Mouse (Mus musculus) heart, embryonic 14.5 days (tissue): ENCODE measurements at regions not wholly inside any gene's neighbourhood (a gene's known extent, or its start where the extent isn't known, plus 50 kb on each side); places are given as distances from the start of the nearest gene placed in this dataset.

ENCODE experiments used
- ATAC-seq: fragments of 200-750 bp; cut with Nextera tagmentation; 2 replicates; pipeline ENCODE4 v1.8.0; 2017; ENCODE audit warnings: low read depth, moderate TSS enrichment; ENCODE audit not compliant: insufficient number of reproducible peaks, insufficient read depth, low FRiP score
- H3K27ac ChIP-seq, 2 experiments: fragments of 200-500 bp in 1 of 2; fragments of 300-500 bp in 1 of 2; sonication (generic) in 1 of 2; replicated peaks in 1 of 2; 2 replicates each; pipeline ENCODE4 v1.5.1; 2012 to 2014; ENCODE audit warnings: low read depth in 2 of 2, low read length in 2 of 2, control low read depth in 1 of 2, mild to moderate bottlenecking in 1 of 2, mixed read lengths in 1 of 2; ENCODE audit not compliant: control insufficient read depth in 1 of 2, insufficient read depth in 1 of 2
- H3K27me3 ChIP-seq: fragments of 300-500 bp; sonication (generic); 2 replicates; pipeline ENCODE4 v1.6.1; 2014; ENCODE audit warnings: mild to moderate bottlenecking, low read length, control low read depth; ENCODE audit not compliant: control insufficient read depth, insufficient read depth
- H3K36me3 ChIP-seq: fragments of 300-500 bp; sonication (generic); 2 replicates; pipeline ENCODE4 v1.6.1; 2014; ENCODE audit warnings: mild to moderate bottlenecking, control low read depth, low read length, mixed read lengths; ENCODE audit not compliant: control insufficient read depth, insufficient read depth
- H3K4me1 ChIP-seq, 2 experiments: fragments of 200-500 bp in 1 of 2; fragments of 300-500 bp in 1 of 2; sonication (generic) in 1 of 2; 2 replicates each; pipeline ENCODE4 v1.6.1; 2012 to 2014; ENCODE audit warnings: low read length in 2 of 2, control low read depth in 1 of 2, mixed read lengths in 1 of 2; ENCODE audit not compliant: control insufficient read depth in 2 of 2, insufficient read depth in 2 of 2
- H3K4me2 ChIP-seq: fragments of 300-500 bp; sonication (generic); 2 replicates; pipeline ENCODE4 v1.6.1; 2014; ENCODE audit warnings: mild to moderate bottlenecking, low read length
- H3K4me3 ChIP-seq, 2 experiments: fragments of 200-500 bp in 1 of 2; fragments of 300-500 bp in 1 of 2; sonication (generic) in 1 of 2; 2 replicates each; pipeline ENCODE4 v1.5.1; 2012 to 2014; ENCODE audit warnings: low read length in 2 of 2, mild to moderate bottlenecking in 2 of 2, control low read depth in 1 of 2, low read depth in 1 of 2, moderate library complexity in 1 of 2; ENCODE audit not compliant: control insufficient read depth in 1 of 2, insufficient read depth in 1 of 2
- H3K9ac ChIP-seq: fragments of 300-500 bp; sonication (generic); 2 replicates; pipeline ENCODE4 v1.6.1; 2014; ENCODE audit warnings: mild to moderate bottlenecking, low read length
- H3K9me3 ChIP-seq: fragments of 300-500 bp; sonication (generic); 2 replicates; pipeline ENCODE4 v1.6.1; 2016; ENCODE audit warnings: low read length, control low read depth; ENCODE audit not compliant: control insufficient read depth
- WGBS: fragments of 180-500 bp; shearing (Covaris S2); extraction: QIAGEN DNeasy Blood & Tissue Kit; methylation state at CpG from one replicate; pipeline ENCODE4 v1.1.7; 2014; 5-methylcytosine and 5-hydroxymethylcytosine counted together

GRCm38 (mm10) chr17:84022358-84022757 is 165.4 kb downstream of the Zfp36l2 start:
- WGBS: 77% methylated on average over 7 of the region's 7 CpGs

GRCm38 (mm10) chr17:84018817-84019216 is 168.9 kb downstream of the Zfp36l2 start:
- no peak overlapping the region for H3K4me3 ChIP-seq
- H3K4me1 ChIP-seq: peaks cover 8 to 9% of the 10 kb centered on the region in 2 experiments; a peak in 2 of 4 replicates
- no peaks in the 10 kb centered on the region for H3K9me3 ChIP-seq
- H3K36me3 ChIP-seq: no peaks in the 10 kb centered on the region
- H3K27me3 ChIP-seq: no peaks in the 10 kb centered on the region
- no peak overlapping the region for H3K4me2 ChIP-seq
- no peak overlapping the region for H3K9ac ChIP-seq
- 66% methylated on average over 1 of the region's 1 CpGs for WGBS
- no peak for ATAC-seq
- H3K27ac ChIP-seq: no peak overlapping the region

More at GRCm38 (mm10) chr17:84022358-84022757, 165.4 kb downstream of the Zfp36l2 start:
- no peak overlapping the region for H3K9ac ChIP-seq
- H3K9me3 ChIP-seq: no peaks in the 10 kb centered on the region
- no peaks in the 10 kb centered on the region; the same call in 1 of the 2 replicates for H3K27me3 ChIP-seq
- peaks cover 9 to 13% of the 10 kb centered on the region in 2 experiments for H3K4me1 ChIP-seq
- no peak overlapping the region for H3K4me3 ChIP-seq
- H3K27ac ChIP-seq: no peak overlapping the region
- ATAC-seq: no peak
- H3K4me2 ChIP-seq: no peak overlapping the region
- H3K36me3 ChIP-seq: no peaks in the 10 kb centered on the region

DNA sequence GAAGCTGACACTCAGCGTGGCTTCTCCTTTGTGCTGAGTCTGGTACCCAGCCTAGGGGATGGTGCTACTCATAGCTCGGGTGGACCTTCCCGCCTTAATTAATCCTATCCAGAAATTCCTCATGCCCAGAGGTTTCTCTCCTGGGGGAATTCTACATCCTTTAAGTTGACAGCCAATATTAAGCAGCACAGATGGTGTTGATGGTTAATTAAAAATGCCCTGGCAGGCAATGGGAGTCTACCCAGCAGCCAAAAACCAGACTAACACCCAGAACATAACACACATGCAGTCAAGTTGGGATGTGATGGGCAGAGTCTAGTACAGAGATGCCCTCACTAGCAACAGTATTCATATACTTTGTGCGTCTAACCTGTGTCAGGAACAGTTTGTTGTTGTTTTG is 169.9 kb downstream of the Zfp36l2 start:
- Histone ChIP-seq H3K27ac (no peak overlapping the region), H3K4me1 (peaks cover 8 to 9% of the 10 kb centered on the region in 2 experiments; a peak in 2 of 4 replicates), H3K4me3 (no peak overlapping the region), H3K4me2 (no peak overlapping the region), H3K27me3 (no peaks in the 10 kb centered on the region), H3K9ac (no peak overlapping the region), H3K9me3 (no peaks in the 10 kb centered on the region), H3K36me3 (no peaks in the 10 kb centered on the region)
- ATAC-seq: no peak
- 79% methylated on average over 4 of the region's 4 CpGs for WGBS

GRCm38 (mm10) chr17:84014287-84015039 is 166.7 kb upstream of the Haao start:
- Histone ChIP-seq H3K4me1 (peaks cover 8 to 9% of the 10 kb centered on the region in 2 experiments; a peak in 2 of 4 replicates), H3K27ac (no peak overlapping the region), H3K4me3 (no peak overlapping the region), H3K4me2 (no peak overlapping the region), H3K9me3 (no peaks in the 10 kb centered on the region), H3K9ac (no peak overlapping the region), H3K27me3 (no peaks in the 10 kb centered on the region), H3K36me3 (no peaks in the 10 kb centered on the region)
- 61% methylated on average over 12 of the region's 12 CpGs for WGBS
- no peak for ATAC-seq

GRCm38 (mm10) chr17:84010492-84011060 is 162.8 kb upstream of the Haao start:
- Histone ChIP-seq H3K4me1 (peaks cover 5 to 6% of the 10 kb centered on the region in 2 experiments; a peak in 2 of 4 replicates), H3K27me3 (no peaks in the 10 kb centered on the region), H3K36me3 (no peaks in the 10 kb centered on the region), H3K9me3 (no peaks in the 10 kb centered on the region), H3K27ac (no peak overlapping the region), H3K4me3 (no peak overlapping the region), H3K9ac (no peak overlapping the region), H3K4me2 (no peak overlapping the region)
- WGBS: 73% methylated on average over 3 of the region's 3 CpGs
- ATAC-seq: no peak

DNA sequence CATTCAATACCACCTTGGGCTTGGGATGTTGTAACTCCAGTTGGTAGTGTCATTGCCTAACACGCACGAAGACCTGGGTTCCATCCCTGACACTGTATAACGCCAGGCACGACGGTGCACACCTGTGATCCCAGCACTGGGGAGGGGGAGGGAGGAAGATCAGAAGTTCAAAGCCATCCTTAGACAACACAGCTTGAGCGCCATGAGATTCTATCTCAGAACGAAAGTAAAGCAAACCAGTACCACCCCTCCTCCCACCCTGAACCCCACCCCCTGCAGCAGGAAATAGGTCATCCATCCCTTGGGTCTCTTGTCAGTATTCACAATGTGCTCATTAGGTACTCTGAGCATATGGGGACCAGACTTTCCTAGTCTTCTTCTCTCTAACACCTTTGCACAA is 162.2 kb upstream of the Haao start:
- H3K4me1 ChIP-seq: peaks cover 5 to 6% of the 10 kb centered on the region in 2 experiments; a peak in 2 of 4 replicates
- H3K27ac ChIP-seq: no peak overlapping the region
- H3K4me2 ChIP-seq: no peak overlapping the region
- H3K36me3 ChIP-seq: no peaks in the 10 kb centered on the region
- no peak overlapping the region for H3K9ac ChIP-seq
- H3K27me3 ChIP-seq: no peaks in the 10 kb centered on the region
- 87% methylated on average over 7 of the region's 7 CpGs for WGBS
- no peak for ATAC-seq
- no peaks in the 10 kb centered on the region for H3K9me3 ChIP-seq
- no peak overlapping the region for H3K4me3 ChIP-seq

- ATAC-seq: no peak
- H3K27ac ChIP-seq: no peak overlapping the region; a peak in 1 of 4 replicates
- WGBS: 82% methylated on average over 8 of the region's 8 CpGs
Measured at GRCm38 (mm10) chr17:84009194-84009593, 161.4 kb upstream of the Haao start.

More at GRCm38 (mm10) chr17:84009194-84009593, 161.4 kb upstream of the Haao start:
- Histone ChIP-seq H3K4me3 (no peak overlapping the region), H3K9me3 (no peaks in the 10 kb centered on the region), H3K27me3 (no peaks in the 10 kb centered on the region), H3K36me3 (no peaks in the 10 kb centered on the region), H3K4me1 (peaks cover under 1 to 2% of the 10 kb centered on the region in 2 experiments; a peak in 2 of 4 replicates), H3K4me2 (no peak overlapping the region), H3K9ac (no peak overlapping the region)
